Mouse (Mus musculus): Measurements from ENCODE around the gene Apba2.

DNA sequence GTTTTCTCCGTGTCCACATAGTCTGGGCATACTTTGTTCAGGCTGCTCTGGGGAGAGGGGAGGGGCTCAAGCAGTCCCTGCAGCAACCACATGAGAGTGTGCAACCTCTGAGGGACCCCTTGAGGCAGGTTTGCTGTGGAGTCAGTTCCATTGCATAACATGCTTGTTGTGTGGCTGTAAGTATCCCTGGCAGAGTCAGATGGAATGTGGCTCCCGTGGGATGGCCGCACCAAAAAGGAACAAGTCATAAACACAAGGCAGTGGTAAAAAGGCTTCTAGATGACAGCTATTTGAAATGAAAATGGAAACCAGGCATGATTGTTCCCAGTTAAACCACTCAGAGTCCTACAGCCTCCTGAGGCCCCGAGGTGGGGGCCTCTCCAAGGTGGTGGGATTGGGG lies 69.4 kb downstream of the Apba2 start:
- TF ChIP-seq CTCF (IDR thresholded peaks at IDR 0.05; ENCODE audit: control insufficient read depth, insufficient read depth, low read length) (no peak), POLR2A (IDR thresholded peaks at IDR 0.05; ENCODE audit: borderline replicate concordance, control insufficient read depth, low read depth, low read length) (no peak)

Measured in bone marrow, adult 2 months (tissue).